Mouse (Mus musculus): Measurements from ENCODE around the gene Stard3nl. TPM values are rescaled to one million over a fixed set of nuclear protein-coding genes. Genes with fewer than 3 reads are reported as not detected.
A peak's percentile ranks its signal among the peaks of the same experiment; 100 is the strongest.

The Stard3nl gene
- 10 to 100 TPM; 15.0 to 16.6 TPM for total RNA-seq (2021)

GRCm38 (mm10) chr13:19395688-19396354 is at the start of gene Stard3nl:
Gene Stard3nl, minus strand, starts transcription at chr13:19395795.
- peak; percentile 98 for DNase-seq (ENCODE audit: low spot score)
- intact Hi-C loops (cut with DNase I): no loop called here

- DNase-seq (ENCODE audit: low spot score): no peak
- intact Hi-C loops (cut with DNase I): no loop called here
Measured at GRCm38 (mm10) chr13:19438040-19438439, 42.4 kb upstream of the Stard3nl start.

GRCm38 (mm10) chr13:19429812-19430370 is 34.3 kb upstream of the Stard3nl start:
- no peak for DNase-seq (ENCODE audit: low spot score)
- intact Hi-C loops (cut with DNase I): loop anchor here (2.0 kb wide), 1 partner anchor 23 kb away; no protein-coding TSS in a partner anchor

- DNase-seq (ENCODE audit: low spot score): no peak
- intact Hi-C loops (cut with DNase I): no loop called here
Measured at GRCm38 (mm10) chr13:19428076-19428475, 32.5 kb upstream of the Stard3nl start.

GRCm38 (mm10) chr13:19424563-19424962 is 29.0 kb upstream of the Stard3nl start:
- DNase-seq (ENCODE audit: low spot score): no peak
- intact Hi-C loops (cut with DNase I): no loop called here

GRCm38 (mm10) chr13:19422521-19422920 is 26.9 kb upstream of the Stard3nl start:
- intact Hi-C loops (cut with DNase I): no loop called here
- DNase-seq (ENCODE audit: low spot score): no peak

GRCm38 (mm10) chr13:19417885-19418521 is 22.4 kb upstream of the Stard3nl start:
- no peak for DNase-seq (ENCODE audit: low spot score)
- intact Hi-C loops (cut with DNase I): no loop called here

- intact Hi-C loops (cut with DNase I): no loop called here
- DNase-seq (ENCODE audit: low spot score): no peak
Measured at GRCm38 (mm10) chr13:19415894-19416531, 20.4 kb upstream of the Stard3nl start.

- intact Hi-C loops (cut with DNase I): no loop called here
- DNase-seq (ENCODE audit: low spot score): no peak
Measured at GRCm38 (mm10) chr13:19415337-19415736, 19.7 kb upstream of the Stard3nl start.

- DNase-seq (ENCODE audit: low spot score): no peak
- intact Hi-C loops (cut with DNase I): no loop called here
Measured at GRCm38 (mm10) chr13:19412334-19412939, 16.8 kb upstream of the Stard3nl start.

GRCm38 (mm10) chr13:19411886-19412285 is 16.3 kb upstream of the Stard3nl start:
- DNase-seq (ENCODE audit: low spot score): no peak
- intact Hi-C loops (cut with DNase I): no loop called here

GRCm38 (mm10) chr13:19410694-19411093 is 15.1 kb upstream of the Stard3nl start:
- DNase-seq (ENCODE audit: low spot score): no peak
- intact Hi-C loops (cut with DNase I): no loop called here

GRCm38 (mm10) chr13:19407953-19408352 is 12.4 kb upstream of the Stard3nl start:
- intact Hi-C loops (cut with DNase I): no loop called here
- DNase-seq (ENCODE audit: low spot score): no peak

- no peak for DNase-seq (ENCODE audit: low spot score)
- intact Hi-C loops (cut with DNase I): loop anchor here (5.0 kb wide), 1 partner anchor 37 kb away; no protein-coding TSS in a partner anchor
Measured at GRCm38 (mm10) chr13:19404623-19405022, 9.0 kb upstream of the Stard3nl start.

GRCm38 (mm10) chr13:19394798-19395687 is 552 bp downstream of the Stard3nl start:
- intact Hi-C loops (cut with DNase I): no loop called here
- no peak for DNase-seq (ENCODE audit: low spot score)

GRCm38 (mm10) chr13:19394171-19394570 is 1.4 kb downstream of the Stard3nl start:
- DNase-seq (ENCODE audit: low spot score): no peak
- intact Hi-C loops (cut with DNase I): no loop called here

- intact Hi-C loops (cut with DNase I): no loop called here
- no peak for DNase-seq (ENCODE audit: low spot score)
Measured at GRCm38 (mm10) chr13:19393731-19394130, 1.9 kb downstream of the Stard3nl start.

GRCm38 (mm10) chr13:19391608-19392007 is 4.0 kb downstream of the Stard3nl start:
- intact Hi-C loops (cut with DNase I): no loop called here
- DNase-seq (ENCODE audit: low spot score): no peak

- no peak for DNase-seq (ENCODE audit: low spot score)
- intact Hi-C loops (cut with DNase I): no loop called here
Measured at GRCm38 (mm10) chr13:19390296-19390695, 5.3 kb downstream of the Stard3nl start.
